Comparison of ENCODE assay signal across 11 mouse cellular contexts in the genomic region with DNA sequence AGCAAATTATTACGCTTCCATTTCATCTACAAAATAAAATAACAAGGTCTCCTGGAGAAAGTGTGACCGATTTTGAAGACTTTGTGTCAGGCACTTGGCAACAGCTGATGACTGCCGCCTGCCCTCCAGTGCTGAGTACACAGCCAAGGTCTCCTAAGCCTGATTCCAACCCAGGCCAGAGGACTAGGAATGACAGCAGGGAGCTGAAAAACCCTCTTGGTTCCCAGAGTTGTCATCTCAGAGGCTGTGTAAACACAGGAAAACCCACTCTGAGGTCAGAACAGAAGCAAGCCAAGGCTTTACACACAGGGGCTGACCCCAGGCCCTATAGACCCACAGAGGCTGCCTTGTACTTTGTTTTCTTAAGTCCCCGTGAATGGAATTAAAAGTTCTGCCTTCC. TPM values are rescaled to one million over a fixed set of nuclear protein-coding genes. Genes with fewer than 3 reads are reported as not detected.
DNase-seq lines count a peak whose midpoint lies in the region; ATAC-seq lines count a peak whose summit lies in the region.
"Had no signal": no experiment of that assay in that cellular context is flagged by ENCODE, and none has a peak within 500 bp of the region (broad histone marks: within the 10 kb centered on the region; RNA-seq: fewer than 3 reads in every experiment).

No protein-coding gene starts in this region.

- no peak overlapping the region for H3K4me2 ChIP-seq in hindbrain, embryonic 12.5 days (replicated peaks)
- H3K4me2 ChIP-seq in midbrain, embryonic 15.5 days = no peak overlapping the region
- no peak overlapping the region for H3K4me2 ChIP-seq in embryonic facial prominence, embryonic 14.5 days (ENCODE audit: low read depth, low read length)
- H3K4me2 ChIP-seq: embryonic facial prominence, embryonic 12.5 days; heart, embryonic 15.5 days; liver, embryonic 15.5 days had no signal

- H3K27me3 ChIP-seq in hindbrain, embryonic 10.5 days (ENCODE audit: insufficient read depth, poor library complexity, severe bottlenecking) = peaks cover 19% of the 10 kb centered on the region
- H3K27me3 ChIP-seq in hindbrain, embryonic 12.5 days = no peaks in the 10 kb centered on the region
- peaks cover 33% of the 10 kb centered on the region for H3K27me3 ChIP-seq in midbrain, embryonic 10.5 days (ENCODE audit: low read depth, poor library complexity, severe bottlenecking)
- no peaks in the 10 kb centered on the region for H3K27me3 ChIP-seq in midbrain, embryonic 15.5 days (replicated peaks)
- no peaks in the 10 kb centered on the region for H3K27me3 ChIP-seq in embryonic facial prominence, embryonic 14.5 days (replicated peaks; ENCODE audit: control insufficient read depth, insufficient read depth, low read length)
- H3K27me3 ChIP-seq: embryonic facial prominence, embryonic 12.5 days; heart, embryonic 15.5 days; liver, embryonic 15.5 days had no signal

- no peak for ATAC-seq in hindbrain, embryonic 12.5 days (ENCODE audit: low FRiP score)
- no peak for ATAC-seq in midbrain, embryonic 15.5 days (replicated peaks)
- ATAC-seq in embryonic facial prominence, embryonic 14.5 days (ENCODE audit: low read depth) = no peak

- H3K4me1 ChIP-seq in hindbrain, embryonic 10.5 days (replicated peaks) = peaks cover 44% of the 10 kb centered on the region
- H3K4me1 ChIP-seq in hindbrain, embryonic 12.5 days = peaks cover 18% of the 10 kb centered on the region
- peaks cover 40% of the 10 kb centered on the region for H3K4me1 ChIP-seq in midbrain, embryonic 10.5 days
- H3K4me1 ChIP-seq in midbrain, embryonic 15.5 days = peaks cover 13% of the 10 kb centered on the region
- H3K4me1 ChIP-seq in embryonic facial prominence, embryonic 14.5 days (ENCODE audit: control insufficient read depth, insufficient read depth, low read length) = peaks cover 9% of the 10 kb centered on the region; the same call in 1 of the 2 replicates

- no peak overlapping the region for H3K9ac ChIP-seq in hindbrain, embryonic 12.5 days
- H3K9ac ChIP-seq in midbrain, embryonic 15.5 days = no peak overlapping the region
- no peak overlapping the region for H3K9ac ChIP-seq in embryonic facial prominence, embryonic 14.5 days (ENCODE audit: low read depth, low read length)
- H3K9ac ChIP-seq: embryonic facial prominence, embryonic 12.5 days; heart, embryonic 15.5 days; liver, embryonic 15.5 days had no signal

- no peak overlapping the region for H3K27ac ChIP-seq in hindbrain, embryonic 10.5 days
- H3K27ac ChIP-seq in hindbrain, embryonic 12.5 days = no peak overlapping the region
- no peak overlapping the region for H3K27ac ChIP-seq in midbrain, embryonic 10.5 days (replicated peaks)
- no peak overlapping the region for H3K27ac ChIP-seq in midbrain, embryonic 15.5 days
- H3K27ac ChIP-seq in embryonic facial prominence, embryonic 14.5 days (replicated peaks; ENCODE audit: low read depth, low read length) = 0 out of 2 replicates have a peak overlapping the region, but pooled peaks have one; percentile 53
- H3K27ac ChIP-seq: embryonic facial prominence, embryonic 12.5 days; heart, embryonic 15.5 days; liver, embryonic 15.5 days had no signal

- peaks cover 5% of the 10 kb centered on the region for H3K36me3 ChIP-seq in hindbrain, embryonic 10.5 days
- H3K36me3 ChIP-seq in hindbrain, embryonic 12.5 days = peaks cover 5% of the 10 kb centered on the region; the same call in 1 of the 2 replicates
- H3K36me3 ChIP-seq in midbrain, embryonic 10.5 days = peaks cover 5% of the 10 kb centered on the region
- no peaks in the 10 kb centered on the region for H3K36me3 ChIP-seq in midbrain, embryonic 15.5 days (replicated peaks)
- no peaks in the 10 kb centered on the region for H3K36me3 ChIP-seq in embryonic facial prominence, embryonic 14.5 days (ENCODE audit: control insufficient read depth, insufficient read depth, low read length)
- H3K36me3 ChIP-seq: embryonic facial prominence, embryonic 12.5 days; heart, embryonic 15.5 days; liver, embryonic 15.5 days had no signal

- no peak overlapping the region for H3K4me3 ChIP-seq in hindbrain, embryonic 10.5 days
- H3K4me3 ChIP-seq in hindbrain, embryonic 12.5 days = no peak overlapping the region
- H3K4me3 ChIP-seq in midbrain, embryonic 10.5 days = no peak overlapping the region
- no peak overlapping the region for H3K4me3 ChIP-seq in midbrain, embryonic 15.5 days
- H3K4me3 ChIP-seq in embryonic facial prominence, embryonic 14.5 days (ENCODE audit: low read depth, low read length) = no peak overlapping the region
- H3K4me3 ChIP-seq: embryonic facial prominence, embryonic 12.5 days; heart, embryonic 15.5 days; liver, embryonic 15.5 days had no signal

- DNase-seq in hindbrain, embryonic 10.5 days (ENCODE audit: low spot score) = peak; percentile 7
- peak; percentile 27 for DNase-seq in midbrain, embryonic 10.5 days (ENCODE audit: low spot score)
- DNase-seq in embryonic facial prominence, embryonic 14.5 days (ENCODE audit: low spot score) = no peak
- no peak for DNase-seq in right cerebral cortex, postnatal 4 days
- DNase-seq in right cerebral cortex, postnatal 25 days = no peak
- DNase-seq: kidney, adult 2 months had no signal

- peaks cover 5% of the 10 kb centered on the region for H3K9me3 ChIP-seq in hindbrain, embryonic 10.5 days
- peaks cover 4% of the 10 kb centered on the region; the same call in 1 of the 2 replicates for H3K9me3 ChIP-seq in hindbrain, embryonic 12.5 days (replicated peaks)
- H3K9me3 ChIP-seq in midbrain, embryonic 10.5 days (replicated peaks) = peaks cover 8% of the 10 kb centered on the region
- no peaks in the 10 kb centered on the region for H3K9me3 ChIP-seq in midbrain, embryonic 15.5 days
- no peaks in the 10 kb centered on the region for H3K9me3 ChIP-seq in embryonic facial prominence, embryonic 14.5 days (ENCODE audit: control insufficient read depth, low read length)
- H3K9me3 ChIP-seq: heart, embryonic 15.5 days; liver, embryonic 15.5 days had no signal

- WGBS in hindbrain, embryonic 10.5 days = 52% methylated on average over 4 of the region's 4 CpGs
- WGBS in hindbrain, embryonic 12.5 days = 48% methylated on average over 4 of the region's 4 CpGs
- WGBS in midbrain, embryonic 10.5 days = 46% methylated on average over 4 of the region's 4 CpGs
- 38% methylated on average over 4 of the region's 4 CpGs for WGBS in midbrain, embryonic 15.5 days
- 50% methylated on average over 4 of the region's 4 CpGs for WGBS in embryonic facial prominence, embryonic 14.5 days

RNA-seq across cellular contexts. Expression of a gene that starts 35.1 kb away (rescaled TPM):
- 16.8 and 20.1 TPM in 2 replicates for polyA plus RNA-seq in hindbrain, embryonic 10.5 days (2016; fragmentation: Nextera tagmentation; extraction: Ambion mirVana)
- 22.8 and 23.3 TPM in 2 replicates for polyA plus RNA-seq in hindbrain, embryonic 12.5 days (2016; fragmentation: Nextera tagmentation; extraction: Ambion mirVana)
- polyA plus RNA-seq in midbrain, embryonic 10.5 days (2016; fragmentation: Nextera tagmentation; extraction: Ambion mirVana) = 16.9 and 19.2 TPM in 2 replicates
- 10.1 and 11.3 TPM in 2 replicates for polyA plus RNA-seq in midbrain, embryonic 15.5 days (2015; fragmentation: Nextera tagmentation; extraction: Ambion mirVana)
- polyA plus RNA-seq in embryonic facial prominence, embryonic 14.5 days (2014; fragmentation: Nextera tagmentation; extraction: Ambion mirVana) = 26.3 and 27.2 TPM in 2 replicates

Comparison
In these comparisons a context has a peak if more than half of its experiments do, and no peak if none do; other contexts are left out.
1. DNase-seq: peak in hindbrain, embryonic 10.5 days (single experiment) and midbrain, embryonic 10.5 days (single experiment); none in embryonic facial prominence, embryonic 14.5 days (single experiment), right cerebral cortex, postnatal 4 days (single experiment) and right cerebral cortex, postnatal 25 days (single experiment).